Mouse (Mus musculus): Measurements from ENCODE around the gene Ip6k2.

- TF ChIP-seq CTCF (IDR thresholded peaks at IDR 0.05; ENCODE audit: low read depth) (no peak), EP300 (IDR thresholded peaks at IDR 0.05; ENCODE audit: low read depth) (no peak)
These were observed 42.5 kb downstream of the Ip6k2 start, which contains the start of gene Celsr3 for GRCm38 (mm10) chr9:108825820-108826699.

Data from heart, postnatal 0 days (tissue).